Mouse (Mus musculus) MEL (cell line): ENCODE measurements around the gene Etv2. TPM values are rescaled to one million over a fixed set of nuclear protein-coding genes. Genes with fewer than 3 reads are reported as not detected.

ENCODE experiments used
- DNase-seq: peaks from one replicate; pipeline ENCODE4 v3.0.0; 2011; ENCODE audit warnings: low read depth, low spot score
- H3K27ac ChIP-seq: 2 replicates; pipeline ENCODE4 v1.5.1; 2012; ENCODE audit warnings: low read depth, mild to moderate bottlenecking, control low read depth, low read length, moderate library complexity; ENCODE audit not compliant: control insufficient read depth
- H3K27me3 ChIP-seq, 2 experiments: fragments of 150-350 bp in 1 of 2; sonication (generic) in 1 of 2; 2 replicates each; pipeline ENCODE4 v1.6.1; 2012; ENCODE audit warnings: low read length in 2 of 2, mild to moderate bottlenecking in 2 of 2, improper control_type of control experiment in 1 of 2, moderate library complexity in 1 of 2; ENCODE audit not compliant: insufficient read depth in 2 of 2, control insufficient read depth in 1 of 2
- H3K36me3 ChIP-seq, 2 experiments: 2 replicates each; pipeline ENCODE4 v1.6.1; 2012 to 2014; ENCODE audit warnings: low read length in 2 of 2, improper control_type of control experiment in 1 of 2, inconsistent platforms in 1 of 2, mild to moderate bottlenecking in 1 of 2; ENCODE audit not compliant: insufficient read depth in 2 of 2, control insufficient read depth in 1 of 2
- H3K4me1 ChIP-seq, 2 experiments: fragments of 150-350 bp in 1 of 2; sonication (generic) in 1 of 2; 2 replicates each; pipeline ENCODE4 v1.6.1; 2012; ENCODE audit warnings: low read length in 2 of 2, improper control_type of control experiment in 1 of 2, mild to moderate bottlenecking in 1 of 2; ENCODE audit not compliant: insufficient read depth in 2 of 2, control insufficient read depth in 1 of 2
- H3K4me3 ChIP-seq, 2 experiments: fragments of 150-350 bp in 1 of 2; sonication (generic) in 1 of 2; 2 replicates each; pipeline ENCODE4 v1.5.1; 2012; ENCODE audit warnings: low read depth in 2 of 2, low read length in 2 of 2, mild to moderate bottlenecking in 2 of 2, moderate library complexity in 2 of 2, control low read depth in 1 of 2, improper control_type of control experiment in 1 of 2; ENCODE audit not compliant: control insufficient read depth in 1 of 2, insufficient read depth in 1 of 2
- H3K79me2 ChIP-seq: 2 replicates; pipeline ENCODE4 v1.6.1; 2012; ENCODE audit warnings: mild to moderate bottlenecking, low read length, moderate library complexity; ENCODE audit not compliant: control insufficient read depth, poor library complexity, insufficient read depth
- H3K9ac ChIP-seq: 2 replicates; pipeline ENCODE4 v1.6.1; 2012; ENCODE audit warnings: low read depth, mild to moderate bottlenecking, control low read depth, low read length, moderate library complexity; ENCODE audit not compliant: control insufficient read depth, poor library complexity, severe bottlenecking
- H3K9me3 ChIP-seq: fragments of 150-350 bp; sonication (generic); replicated peaks from 2 replicates; pipeline ENCODE4 v1.6.1; 2012; ENCODE audit warnings: mild to moderate bottlenecking, low read length, improper control_type of control experiment, moderate library complexity; ENCODE audit not compliant: insufficient read depth
- CHD1 ChIP-seq: IDR thresholded peaks from 2 replicates; pipeline ENCODE4 v1.6.1; 2012; ENCODE audit warnings: low read depth, mild to moderate bottlenecking, inconsistent platforms, low read length, improper control_type of control experiment
- CTCF ChIP-seq, 3 experiments: IDR thresholded peaks in 2 of 3; conservative IDR thresholded peaks in 1 of 3; 2 replicates each; pipeline ENCODE4 v1.5.1; 2011 to 2012; ENCODE audit warnings: low read length in 3 of 3, low read depth in 2 of 3, mild to moderate bottlenecking in 2 of 3, improper control_type of control experiment in 1 of 3, inconsistent platforms in 1 of 3, mixed read lengths in 1 of 3, moderate library complexity in 1 of 3; ENCODE audit not compliant: control insufficient read depth in 1 of 3, insufficient read depth in 1 of 3, poor library complexity in 1 of 3, severe bottlenecking in 1 of 3
- E2F4 ChIP-seq: IDR thresholded peaks from 2 replicates; pipeline ENCODE4 v1.6.1; 2011; ENCODE audit warnings: low read depth, low read length, improper control_type of control experiment, borderline replicate concordance
- EP300 ChIP-seq, 2 experiments: IDR thresholded peaks; 2 replicates each; pipeline ENCODE4 v1.6.1; 2011; ENCODE audit warnings: improper control_type of control experiment in 2 of 2, low read length in 2 of 2, low read depth in 1 of 2, mild to moderate bottlenecking in 1 of 2
- HCFC1 ChIP-seq: IDR thresholded peaks from 2 replicates; pipeline ENCODE4 v1.6.1; 2012; ENCODE audit warnings: low read depth, mild to moderate bottlenecking, inconsistent platforms, low read length, improper control_type of control experiment, moderate library complexity
- JUND ChIP-seq: IDR thresholded peaks from 2 replicates; pipeline ENCODE4 v1.6.1; 2011; ENCODE audit warnings: low read depth, mild to moderate bottlenecking, improper control_type of control experiment, low read length
- KAT2A ChIP-seq: conservative IDR thresholded peaks from 2 replicates; pipeline ENCODE4 v1.6.1; 2012; ENCODE audit warnings: low read depth, low read length, improper control_type of control experiment, inconsistent platforms
- MAFK ChIP-seq: IDR thresholded peaks from 2 replicates; pipeline ENCODE4 v1.6.1; 2011; ENCODE audit warnings: low read depth, mild to moderate bottlenecking, low read length, improper control_type of control experiment, borderline replicate concordance
- MAZ ChIP-seq: IDR thresholded peaks from 2 replicates; pipeline ENCODE4 v1.6.1; 2012; ENCODE audit warnings: low read depth, mild to moderate bottlenecking, inconsistent platforms, low read length, improper control_type of control experiment
- MEF2A ChIP-seq: IDR thresholded peaks from 2 replicates; pipeline ENCODE4 v1.6.1; 2014; ENCODE audit warnings: low read depth, mild to moderate bottlenecking, inconsistent platforms, low read length, improper control_type of control experiment; ENCODE audit not compliant: poor library complexity, insufficient replicate concordance, severe bottlenecking; ENCODE audit errors: extremely low read depth
- MXI1 ChIP-seq: IDR thresholded peaks from 2 replicates; pipeline ENCODE4 v1.6.1; 2011; ENCODE audit warnings: mild to moderate bottlenecking, low read depth, low read length, improper control_type of control experiment
- MYC ChIP-seq: IDR thresholded peaks from 2 replicates; pipeline ENCODE4 v1.6.1; 2011; ENCODE audit warnings: low read depth, mild to moderate bottlenecking, low read length, improper control_type of control experiment, moderate library complexity
- NELFE ChIP-seq: IDR thresholded peaks from 2 replicates; pipeline ENCODE4 v1.6.1; 2011; ENCODE audit warnings: low read depth, low read length, improper control_type of control experiment
- NRF1 ChIP-seq: IDR thresholded peaks from 2 replicates; pipeline ENCODE4 v1.6.1; 2014; ENCODE audit warnings: low read depth, mild to moderate bottlenecking, inconsistent platforms, low read length, improper control_type of control experiment, moderate library complexity; ENCODE audit not compliant: poor library complexity, insufficient read depth, severe bottlenecking
- POLR2AphosphoS2 ChIP-seq: IDR thresholded peaks from 2 replicates; pipeline ENCODE4 v1.6.1; 2011; ENCODE audit warnings: low read length, improper control_type of control experiment
- SMC3 ChIP-seq: IDR thresholded peaks from 2 replicates; pipeline ENCODE4 v1.6.1; 2011; ENCODE audit warnings: low read depth, low read length, improper control_type of control experiment
- UBTF ChIP-seq: IDR thresholded peaks from 2 replicates; pipeline ENCODE4 v1.6.1; 2012; ENCODE audit warnings: low read depth, mild to moderate bottlenecking, inconsistent platforms, low read length, improper control_type of control experiment, moderate library complexity, borderline replicate concordance; ENCODE audit not compliant: insufficient read depth
- USF1 ChIP-seq: IDR thresholded peaks from 2 replicates; pipeline ENCODE4 v1.6.1; 2014; ENCODE audit warnings: low read depth, mild to moderate bottlenecking, inconsistent platforms, low read length, improper control_type of control experiment, moderate library complexity
- ZC3H11A ChIP-seq: IDR thresholded peaks from 2 replicates; pipeline ENCODE4 v1.6.1; 2012; ENCODE audit warnings: low read depth, mild to moderate bottlenecking, inconsistent platforms, low read length, improper control_type of control experiment
- ZKSCAN1 ChIP-seq: IDR thresholded peaks from 2 replicates; pipeline ENCODE4 v1.6.1; 2012; ENCODE audit warnings: low read depth, mild to moderate bottlenecking, inconsistent platforms, low read length, improper control_type of control experiment, moderate library complexity
- ZMIZ1 ChIP-seq: IDR thresholded peaks from 2 replicates; pipeline ENCODE4 v1.6.1; 2012; ENCODE audit warnings: low read depth, mild to moderate bottlenecking, inconsistent platforms, low read length, improper control_type of control experiment, moderate library complexity
- ZNF384 ChIP-seq: IDR thresholded peaks from 2 replicates; pipeline ENCODE4 v1.6.1; 2012; ENCODE audit warnings: low read depth, mild to moderate bottlenecking, inconsistent platforms, low read length, improper control_type of control experiment
- polyA plus RNA-seq, 2 experiments: library from polyadenylated mRNA; stranded (reverse) in 1 of 2; unstranded in 1 of 2; fragments of >175 nt in 1 of 2; fragments of >200 nt in 1 of 2; gene quantifications; 2 replicates each; pipeline versions ENCODE4 v1.2.1 to v1.2.4; 2012; ENCODE audit warnings: low replicate concordance in 2 of 2, low read depth in 1 of 2; ENCODE audit not compliant: insufficient read length in 2 of 2, insufficient read depth in 1 of 2, missing spikeins in 1 of 2
- total RNA-seq: library from RNA; depleted of rRNA; stranded (reverse); fragments of 300-350 nt; gene quantifications from 2 replicates; pipeline ENCODE4 v1.2.3, GENCODE M21; 2012

Gene Etv2
- total and polyA plus RNA-seq, 3 experiments, result 0.15 TPM; not detected in 2

DNA sequence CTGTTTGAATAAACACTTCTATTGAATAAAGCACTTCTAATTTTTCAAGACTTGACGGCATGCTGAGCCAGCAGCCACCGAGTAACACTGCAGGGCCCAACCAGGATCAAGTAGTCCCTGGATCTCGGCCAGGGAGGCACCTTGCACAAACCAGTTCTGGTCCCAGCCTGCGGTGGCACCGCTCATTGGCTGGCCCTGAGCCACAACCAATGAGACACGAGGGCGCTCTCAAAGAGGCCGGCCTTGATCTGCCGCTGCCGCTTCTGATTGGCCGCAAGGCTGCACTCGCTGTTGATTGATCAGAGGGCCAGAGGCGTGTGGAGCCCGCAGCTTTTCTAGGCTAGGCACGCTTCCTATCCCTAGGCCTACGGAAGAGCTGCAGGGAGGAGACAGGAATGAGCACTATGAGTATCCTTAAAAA, 35.7 kb downstream of the Etv2 start (continued):
- no peak for TF ChIP-seq EP300 (IDR thresholded peaks at IDR 0.05; ENCODE audit: low read depth in 1 of 2, low read length in 2 of 2)
- TF ChIP-seq CTCF (IDR thresholded peaks at IDR 0.05 in 2 of 3, conservative IDR thresholded peaks at IDR 0.05 in 1 of 3; ENCODE audit: control insufficient read depth in 1 of 3, insufficient read depth in 1 of 3, low read depth in 2 of 3, low read length in 3 of 3, poor library complexity in 1 of 3, severe bottlenecking in 1 of 3), result no peak
- TF ChIP-seq MEF2A, result no peak
- TF ChIP-seq USF1, result 0 out of 2 replicates have a peak, but pooled peaks have one; percentile 14
- peak; percentile 77 for TF ChIP-seq NELFE
- TF ChIP-seq ZNF384, result no peak
- peak; percentile 73 for TF ChIP-seq MXI1
- TF ChIP-seq ZKSCAN1, result no peak
- TF ChIP-seq E2F4, result no peak
- peak; percentile 88; the same call in 1 of the 2 replicates for TF ChIP-seq ZMIZ1

GRCm38 (mm10) chr7:30598786-30599185, 36.9 kb downstream of the Etv2 start, which contains the start of gene Zbtb32:
Gene Zbtb32, minus strand, starts transcription at chr7:30598909.
- Histone ChIP-seq H3K27ac (peak within 1 kb of the TSS; percentile 82), H3K4me3 (peak within 1 kb of the TSS; percentile 50 to 51), H3K9ac (peak within 1 kb of the TSS; percentile 79), H3K4me1 (peaks cover 2 to 13% of the 10 kb centered on the region in 2 experiments; a peak in 3 of 4 replicates), H3K36me3 (peaks cover 0 to 6% of the 10 kb centered on the region in 2 experiments; a peak in 2 of 4 replicates), H3K9me3 (no peaks in the 10 kb centered on the region), H3K27me3 (no peaks in the 10 kb centered on the region), H3K79me2 (no peaks in the 10 kb centered on the region; the same call in 1 of the 2 replicates)
- DNase-seq, result peak; percentile 39
- TF ChIP-seq E2F4 (no peak), MXI1 (no peak), MEF2A (no peak), HCFC1 (no peak), UBTF (no peak), SMC3 (no peak), ZC3H11A (no peak), MYC (no peak), EP300 (IDR thresholded peaks at IDR 0.05; ENCODE audit: low read depth in 1 of 2, low read length in 2 of 2) (no peak), CHD1 (no peak), CTCF (IDR thresholded peaks at IDR 0.05 in 2 of 3, conservative IDR thresholded peaks at IDR 0.05 in 1 of 3; ENCODE audit: control insufficient read depth in 1 of 3, insufficient read depth in 1 of 3, low read depth in 2 of 3, low read length in 3 of 3, poor library complexity in 1 of 3, severe bottlenecking in 1 of 3) (no peak), MAZ (no peak), USF1 (no peak), POLR2AphosphoS2 (no peak), JUND (no peak), NRF1 (no peak), KAT2A (no peak), MAFK (no peak)
